Mouse (Mus musculus) CD4-positive, CD25-positive, alpha-beta regulatory T cell, adult 4 months (primary cell): Measurements from ENCODE around the gene Gm4787. TPM values are rescaled to one million over a fixed set of nuclear protein-coding genes. Genes with fewer than 3 reads are reported as not detected.
"Not testable (repeated sequence)": the region's sequence is repeated elsewhere in the genome, so short reads cannot be mapped to it uniquely, and the experiment has no call there.

Experiments used
- ATAC-seq: one replicate; pipeline ENCODE4 v1.8.0; 2017
- polyA plus RNA-seq, 2 experiments: library from polyadenylated mRNA; unstranded; fragments of 100-300 nt; shearing (Covaris generic); gene quantifications; one replicate each; pipeline ENCODE4 v1.2.1; 2017

The Gm4787 gene
- 1 to 10 TPM in 1 of 2 experiments, under 1 TPM in 1; 0.59 to 1.2 TPM for polyA plus RNA-seq

DNA sequence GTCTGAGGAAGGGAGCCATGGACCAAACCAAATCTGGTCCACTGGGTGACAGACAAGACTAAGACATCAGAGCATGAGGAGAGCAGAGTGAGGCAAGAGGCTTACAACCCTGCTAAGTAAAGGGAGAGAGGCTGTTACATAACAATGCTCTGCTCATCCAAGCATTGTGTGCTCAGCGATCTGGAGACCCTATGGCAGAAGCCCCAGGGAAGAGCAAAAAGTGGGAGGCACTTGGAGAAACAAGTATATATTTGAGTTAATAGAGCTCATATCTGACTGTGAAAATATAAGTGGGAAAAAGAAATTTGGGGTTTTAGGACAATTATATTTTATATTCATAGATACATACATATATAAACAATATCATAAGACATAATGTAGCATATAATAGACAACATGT lies at the start of gene Gm4787:
TSS of gene Gm4787 (minus strand) at position 101 of the 400 bp plus-strand sequence.
- not testable (repeated sequence) for ATAC-seq

- no peak for ATAC-seq
These were observed 42.6 kb upstream of the Gm4787 start, which contains the start of gene Adam4 for GRCm38 (mm10) chr12:81421846-81422245. Gene Adam4 (minus strand): TSS chr12:81421946.

GRCm38 (mm10) chr12:81413211-81413610 lies 33.9 kb upstream of the Gm4787 start:
- ATAC-seq, result no peak

DNA sequence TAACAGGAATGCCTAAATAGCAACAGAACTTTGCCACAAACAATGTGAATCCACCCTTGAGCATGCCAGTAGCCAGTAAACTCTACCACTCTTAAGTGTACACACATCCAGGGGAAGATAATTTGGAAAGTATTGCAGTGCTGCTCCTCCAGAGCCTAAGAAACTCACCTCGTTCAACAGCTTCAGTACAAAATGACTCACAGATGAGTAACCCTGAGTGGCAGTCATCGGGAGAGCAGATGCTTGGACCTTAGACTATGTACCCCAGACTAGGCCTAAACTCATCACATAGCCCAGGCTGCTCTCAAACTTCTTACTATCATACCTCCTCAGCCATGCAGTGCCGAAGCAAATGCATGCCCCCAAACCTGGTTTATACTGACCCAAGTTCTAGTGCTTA lies 29.7 kb upstream of the Gm4787 start:
- no peak for ATAC-seq

DNA sequence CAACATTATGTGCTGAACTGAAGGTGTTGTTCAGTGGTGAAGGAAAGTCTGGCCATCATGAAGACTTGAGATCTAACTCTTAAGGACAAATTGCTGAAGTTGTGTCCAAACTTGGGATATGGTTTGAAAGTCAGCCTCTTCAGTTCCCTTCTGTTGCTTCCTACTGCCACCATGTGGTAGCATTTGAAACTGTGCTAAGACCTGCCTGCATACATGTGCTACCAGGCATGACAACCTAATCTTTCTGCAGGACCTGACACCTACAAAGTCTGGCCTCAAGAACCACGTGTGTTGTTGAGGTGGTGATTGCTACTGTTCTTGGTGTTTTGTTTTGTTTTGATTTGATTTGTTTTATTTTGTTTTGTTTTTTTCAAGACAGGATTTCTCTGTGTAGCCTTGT lies 22.9 kb upstream of the Gm4787 start:
- no peak for ATAC-seq

DNA sequence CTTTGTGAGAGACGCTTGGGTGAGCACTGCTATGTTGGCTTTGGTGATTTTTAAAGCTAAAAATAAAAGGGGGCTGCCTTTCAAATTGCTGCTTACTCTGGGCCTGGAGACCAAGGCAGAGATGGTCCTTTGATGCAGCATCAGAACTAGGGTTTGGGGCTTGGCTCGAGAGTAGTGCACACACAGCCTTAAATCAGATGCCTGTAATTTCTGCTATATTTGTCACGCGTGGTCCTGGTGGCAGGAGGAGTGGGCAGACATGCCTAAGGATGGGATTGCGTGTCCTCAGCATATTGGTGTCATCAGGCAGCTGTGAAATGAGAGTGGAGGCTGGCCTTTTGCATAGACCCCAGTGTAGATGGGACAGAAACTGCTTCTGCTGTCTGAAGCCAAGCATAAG lies 45.4 kb downstream of the Gm4787 start:
- no peak for ATAC-seq

GRCm38 (mm10) chr12:81332875-81333421 lies 46.3 kb downstream of the Gm4787 start, which contains the start of gene Slc8a3:
Gene Slc8a3 (minus strand): TSS chr12:81333180.
- ATAC-seq, result no peak

- no peak for ATAC-seq
These were observed 47.1 kb downstream of the Gm4787 start for GRCm38 (mm10) chr12:81331937-81332874.

- ATAC-seq, result no peak
These were observed 48.1 kb downstream of the Gm4787 start for GRCm38 (mm10) chr12:81331046-81331638.

Other genes starting within 250 kb of the Gm4787 start
- not detected for gene Slc8a3, start 46.3 kb downstream of the Gm4787 start, polyA plus RNA-seq
- 1 to 10 TPM; 1.3 TPM for gene Adam4, start 42.5 kb upstream of the Gm4787 start, polyA plus RNA-seq
- 100 to 1,000 TPM; 146 to 168 TPM for gene Cox16, start 105.7 kb upstream of the Gm4787 start, polyA plus RNA-seq
- gene Gm20498, start 153.4 kb upstream of the Gm4787 start, polyA plus RNA-seq, result 10 to 100 TPM in 1 of 2 experiments, 1 to 10 TPM in 1; 8.0 to 10.4 TPM
- gene Synj2bp, start 153.4 kb upstream of the Gm4787 start, polyA plus RNA-seq, result 10 to 100 TPM; 65.3 to 72.5 TPM
- under 1 TPM in 1 of 2 experiments, not detected in 1; 0.22 TPM for gene Adam21, start 189.0 kb upstream of the Gm4787 start, polyA plus RNA-seq
- gene Med6, start 215.5 kb upstream of the Gm4787 start, polyA plus RNA-seq, result 10 to 100 TPM; 31.1 to 35.2 TPM